Mouse (Mus musculus): ENCODE measurements around the gene Vmn1r69.

The Vmn1r69 gene

GRCm38 (mm10) chr7:10613559-10613958 is at the start of gene Vmn1r69:
TSS of gene Vmn1r69 (minus strand) at chr7:10613659.
- no peak for DNase-seq (ENCODE audit: low read depth, low spot score)

GRCm38 (mm10) chr7:10631232-10631631 is 17.8 kb upstream of the Vmn1r69 start, which contains the start of gene Vmn1r70:
TSS of gene Vmn1r70 (plus strand) at chr7:10631532.
- no peak for DNase-seq (ENCODE audit: low read depth, low spot score)

GRCm38 (mm10) chr7:10558385-10558784 is 55.1 kb downstream of the Vmn1r69 start, which contains the start of gene Vmn1r68:
TSS of gene Vmn1r68 (minus strand) at chr7:10558485.
- DNase-seq (ENCODE audit: low read depth, low spot score) = no peak

All from 3T3-L1 (cell line).